Mouse (Mus musculus): Measurements from ENCODE around the gene Tnfrsf25.

GRCm38 (mm10) chr4:152109509-152109908 is 6.2 kb upstream of the Tnfrsf25 start:
- TF ChIP-seq CTCF (IDR thresholded peaks at IDR 0.05) (no peak), EP300 (IDR thresholded peaks at IDR 0.05) (no peak)
